Mouse (Mus musculus): Measurements from ENCODE around the gene Tek. TPM values are rescaled to one million over a fixed set of nuclear protein-coding genes. Genes with fewer than 3 reads are reported as not detected.
A peak's percentile ranks its signal among the peaks of the same experiment; 100 is the strongest.
"Not testable (repeated sequence)": the region's sequence is repeated elsewhere in the genome, so short reads cannot be mapped to it uniquely, and the experiment has no call there.

Gene Tek
- total RNA-seq (2021), result 10 to 100 TPM; 11.7 to 13.7 TPM
- long read RNA-seq, experiment 1, full-length matches to known transcripts, result 4 of 5 reads
- long read RNA-seq, experiment 1, partial matches to known transcripts, result 1 of 5 reads
- long read RNA-seq, experiment 1, other reads (novel, unspliced or antisense), result 0 of 5 reads
- long read RNA-seq, experiment 2, full-length matches to known transcripts, result 2 of 6 reads
- long read RNA-seq, experiment 2, partial matches to known transcripts, result 3 of 6 reads
- long read RNA-seq, experiment 2, other reads (novel, unspliced or antisense), result 1 of 6 reads

DNA sequence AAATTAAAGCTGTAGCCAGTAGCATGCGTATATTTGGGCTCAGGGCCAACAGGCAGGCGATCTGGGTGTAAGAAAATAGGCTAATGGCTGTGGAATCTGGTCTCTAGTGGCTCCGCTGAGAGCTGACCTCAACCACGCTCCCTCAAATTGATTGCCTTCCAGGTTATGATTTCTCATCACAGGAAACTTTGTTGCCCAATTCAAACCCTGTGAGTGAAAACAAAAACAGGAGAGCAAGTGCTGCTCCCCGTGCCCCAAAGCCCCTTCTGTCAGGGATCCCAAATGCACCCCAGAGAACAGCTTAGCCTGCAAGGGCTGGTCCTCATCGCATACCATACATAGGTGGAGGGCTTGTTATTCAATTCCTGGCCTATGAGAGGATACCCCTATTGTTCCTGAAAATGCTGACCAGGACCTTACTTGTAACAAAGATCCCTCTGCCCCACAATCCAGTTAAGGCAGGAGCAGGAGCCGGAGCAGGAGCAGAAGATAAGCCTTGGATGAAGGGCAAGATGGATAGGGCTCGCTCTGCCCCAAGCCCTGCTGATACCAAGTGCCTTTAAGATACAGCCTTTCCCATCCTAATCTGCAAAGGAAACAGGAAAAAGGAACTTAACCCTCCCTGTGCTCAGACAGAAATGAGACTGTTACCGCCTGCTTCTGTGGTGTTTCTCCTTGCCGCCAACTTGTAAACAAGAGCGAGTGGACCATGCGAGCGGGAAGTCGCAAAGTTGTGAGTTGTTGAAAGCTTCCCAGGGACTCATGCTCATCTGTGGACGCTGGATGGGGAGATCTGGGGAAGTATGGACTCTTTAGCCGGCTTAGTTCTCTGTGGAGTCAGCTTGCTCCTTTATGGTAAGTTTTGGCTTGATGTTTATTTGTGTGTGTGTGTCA, at the start of gene Tek:
Gene Tek, plus strand, starts transcription at position 452 of the 894 bp plus-strand sequence.
- intact Hi-C loops (cut with DNase I), result no loop called here

DNA sequence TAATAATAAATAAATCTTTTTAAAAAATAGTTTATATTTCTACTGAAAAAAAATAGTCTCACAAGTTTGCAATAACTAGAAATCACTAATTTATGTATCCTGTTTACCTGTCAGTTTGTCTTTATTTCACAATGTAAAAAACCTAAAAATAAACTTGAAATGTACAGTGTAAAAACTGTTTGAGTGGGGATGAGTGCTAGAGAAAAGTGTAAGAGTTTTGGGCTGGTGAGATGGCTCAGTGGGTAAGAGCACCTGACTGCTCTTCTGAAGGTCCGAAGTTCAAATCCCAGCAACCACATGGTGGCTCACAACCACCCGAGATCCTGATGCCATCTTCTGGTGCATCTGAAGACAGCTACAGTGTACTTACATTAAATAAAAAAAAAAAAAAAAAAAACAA, 49.3 kb upstream of the Tek start:
- DNase-seq; intact Hi-C loops (cut with DNase I): not testable (repeated sequence)

More for the DNA sequence above, at the start of gene Tek:
- DNase-seq, result peak; percentile 30 to 41

DNA sequence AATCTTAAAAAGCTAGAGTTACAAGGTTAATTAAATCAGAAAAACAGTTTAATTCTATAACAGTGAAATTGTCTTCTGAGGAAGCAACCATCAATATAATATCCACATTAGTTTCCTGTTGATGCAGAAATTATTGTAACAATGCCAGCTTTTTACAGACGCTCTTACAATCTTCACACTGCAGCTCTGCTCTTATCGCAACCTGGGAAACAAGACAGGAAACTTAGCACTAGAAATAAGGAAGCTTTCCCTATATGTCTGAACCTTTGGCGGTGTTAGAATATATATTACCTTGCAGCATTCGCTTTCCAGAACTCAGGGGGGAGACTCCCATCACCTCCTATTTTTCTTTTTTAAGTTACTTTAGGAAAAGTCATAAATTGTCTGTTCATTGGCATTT, 48.0 kb upstream of the Tek start:
- DNase-seq, result no peak
- intact Hi-C loops (cut with DNase I), result no loop called here

DNA sequence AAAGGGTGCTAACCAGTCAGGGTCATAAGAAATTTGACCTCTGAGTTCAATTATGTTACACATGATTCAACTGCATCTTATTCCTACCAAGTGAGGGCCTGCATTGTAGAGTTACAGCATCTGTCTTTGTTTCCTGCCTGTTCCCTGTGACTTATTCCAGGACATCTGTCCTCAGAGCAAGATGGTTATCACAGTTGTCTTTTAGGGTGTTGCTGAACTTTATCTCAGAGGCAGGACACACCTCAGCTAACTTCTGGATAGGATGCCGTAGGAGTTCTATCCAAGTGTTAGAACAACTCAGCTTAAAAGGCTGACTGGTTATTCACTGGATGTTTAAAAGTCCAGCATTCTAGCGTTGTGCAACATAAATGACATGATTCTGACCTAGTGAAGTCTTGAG, 46.9 kb upstream of the Tek start:
- intact Hi-C loops (cut with DNase I), result no loop called here

DNA sequence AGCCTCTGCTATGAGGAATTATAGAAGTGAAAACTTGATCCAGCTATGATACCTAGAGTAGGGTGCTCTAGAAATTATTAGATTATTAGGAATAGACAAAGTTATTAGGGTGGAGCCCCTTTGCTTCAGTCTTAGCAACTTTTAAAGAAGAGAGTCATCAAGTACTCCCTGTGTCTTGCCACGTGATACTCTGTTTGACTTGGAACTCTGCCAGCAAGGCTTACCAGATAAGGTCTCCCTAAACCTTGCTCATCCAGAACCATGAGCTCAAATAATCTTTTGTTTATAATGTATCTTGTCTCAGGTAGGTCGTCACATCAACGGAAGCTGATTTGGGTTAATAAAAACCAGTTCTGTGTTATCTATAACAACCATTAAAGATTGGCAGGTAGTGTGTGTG, 42.7 kb upstream of the Tek start:
- DNase-seq, result no peak
- intact Hi-C loops (cut with DNase I), result no loop called here

More for the DNA sequence above, 46.9 kb upstream of the Tek start:
- no peak for DNase-seq

DNA sequence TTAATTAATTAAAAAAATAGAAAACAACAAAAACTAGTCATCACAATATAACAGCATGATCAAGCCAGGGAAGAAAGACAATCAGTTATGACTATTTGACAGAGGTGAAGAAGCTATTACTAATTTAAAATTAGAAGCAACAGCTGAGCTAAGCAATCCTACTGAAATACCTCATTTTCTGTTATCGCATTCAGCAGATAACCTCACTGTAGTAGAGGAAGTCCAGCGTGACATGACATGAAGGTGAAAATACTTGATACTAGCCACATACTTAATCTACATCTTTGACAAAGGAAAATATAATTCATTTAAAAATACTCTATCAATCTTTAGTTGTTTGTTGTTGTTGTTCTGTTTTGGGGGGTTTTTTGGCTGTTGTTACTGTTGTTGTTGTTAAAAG, 28.1 kb upstream of the Tek start:
- intact Hi-C loops (cut with DNase I), result no loop called here
- DNase-seq, result no peak

DNA sequence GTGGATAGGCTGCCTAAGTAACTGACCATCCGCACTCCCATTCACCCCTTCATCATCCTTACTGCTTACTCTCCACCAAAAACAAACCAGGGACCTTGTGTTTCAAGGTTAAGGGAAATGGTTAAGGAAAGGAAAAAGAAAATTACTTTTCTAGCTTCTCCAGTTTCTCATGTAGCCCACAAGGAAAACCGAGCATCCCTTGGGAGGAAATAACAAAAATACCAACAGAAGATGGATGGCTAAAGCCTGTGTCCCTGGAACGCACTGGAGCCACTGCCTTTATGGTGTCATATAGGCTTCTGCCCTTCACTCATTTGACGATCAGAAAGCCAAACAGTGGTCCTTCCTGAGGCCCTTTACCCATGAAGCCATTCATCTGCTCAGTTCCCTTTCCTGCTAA, 27.7 kb upstream of the Tek start:
- intact Hi-C loops (cut with DNase I), result no loop called here
- no peak for DNase-seq

DNA sequence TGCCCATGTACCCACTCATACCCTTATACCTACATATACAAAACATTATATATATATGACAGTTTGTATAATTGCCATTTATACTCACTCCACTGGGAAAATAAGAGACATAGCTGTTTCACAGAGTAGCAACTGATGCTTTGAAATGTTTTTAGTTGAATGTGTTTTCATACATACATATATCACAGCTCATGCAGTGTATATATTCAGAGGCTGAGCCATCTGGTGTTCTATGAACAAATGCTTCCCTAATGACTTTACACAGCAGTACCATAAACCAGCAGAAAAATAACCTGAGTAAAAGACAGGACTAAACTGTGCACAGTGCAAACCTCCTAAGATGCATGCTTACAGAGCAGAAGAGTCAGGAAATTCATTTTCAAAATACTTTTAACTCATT, 25.3 kb upstream of the Tek start:
- DNase-seq, result no peak
- intact Hi-C loops (cut with DNase I), result no loop called here

DNA sequence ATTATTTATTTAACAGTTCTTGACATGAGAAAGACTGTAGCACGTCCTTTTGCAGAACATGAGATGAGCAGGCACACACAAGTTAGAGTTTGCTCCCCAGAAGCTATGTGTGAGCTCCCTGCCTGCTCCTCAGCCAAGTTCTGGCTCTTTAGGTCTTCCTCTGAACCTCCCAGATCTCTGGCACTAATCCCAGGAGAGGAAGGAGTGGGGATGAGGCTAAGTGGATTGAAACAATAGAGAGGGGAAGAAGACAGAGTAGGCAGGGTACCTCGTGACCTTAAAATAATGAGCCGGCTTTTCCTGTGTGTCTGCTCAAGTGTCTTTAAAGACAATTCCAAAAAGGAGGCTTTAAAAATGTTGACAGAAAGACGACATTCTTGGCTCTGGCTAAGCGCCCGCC, 23.9 kb upstream of the Tek start:
- intact Hi-C loops (cut with DNase I), result no loop called here
- DNase-seq, result no peak

DNA sequence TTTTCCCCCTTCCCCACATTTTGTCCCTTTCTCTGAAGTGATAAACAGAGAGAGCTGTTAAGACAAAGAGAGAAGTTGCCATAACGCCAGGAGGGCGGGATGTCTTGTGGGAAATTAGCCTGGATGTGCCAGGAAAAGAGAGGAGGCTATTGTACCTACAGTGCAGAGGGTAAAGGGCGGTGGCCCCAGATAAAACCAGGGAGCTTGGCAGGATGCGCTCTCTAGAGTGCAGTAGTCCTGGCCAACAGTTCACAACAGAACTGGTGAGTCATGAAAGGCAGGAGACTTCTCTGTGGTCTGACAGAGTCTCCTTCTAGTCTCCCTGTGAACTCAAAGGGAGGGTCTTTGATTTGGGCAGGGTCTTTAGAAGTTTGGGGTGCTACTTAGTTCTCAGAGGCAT, 13.3 kb upstream of the Tek start:
- peak in 1 of 2 experiments; percentile 6 for DNase-seq

DNA sequence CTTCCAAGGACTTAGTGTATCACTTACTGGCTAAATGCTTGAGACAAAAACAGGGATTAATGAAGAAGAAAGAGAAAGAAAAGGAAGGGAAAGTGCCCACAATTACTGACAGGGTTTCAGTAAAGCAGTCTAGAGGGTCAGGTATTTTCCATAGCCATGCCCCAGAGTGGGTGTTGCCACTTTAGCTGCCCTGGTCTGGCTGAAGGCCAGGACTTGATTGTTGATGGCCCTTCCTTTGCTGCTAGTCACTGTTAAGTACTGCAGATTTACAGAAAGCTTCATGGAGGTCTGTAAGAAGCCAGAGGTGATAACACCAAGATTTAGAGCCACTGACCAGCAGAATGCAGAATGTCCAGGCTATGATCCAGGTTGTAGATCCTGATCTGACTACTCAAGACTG, 6.4 kb upstream of the Tek start:
- intact Hi-C loops (cut with DNase I), result no loop called here
- DNase-seq, result no peak

More for the DNA sequence above, 13.3 kb upstream of the Tek start:
- intact Hi-C loops (cut with DNase I), result no loop called here

DNA sequence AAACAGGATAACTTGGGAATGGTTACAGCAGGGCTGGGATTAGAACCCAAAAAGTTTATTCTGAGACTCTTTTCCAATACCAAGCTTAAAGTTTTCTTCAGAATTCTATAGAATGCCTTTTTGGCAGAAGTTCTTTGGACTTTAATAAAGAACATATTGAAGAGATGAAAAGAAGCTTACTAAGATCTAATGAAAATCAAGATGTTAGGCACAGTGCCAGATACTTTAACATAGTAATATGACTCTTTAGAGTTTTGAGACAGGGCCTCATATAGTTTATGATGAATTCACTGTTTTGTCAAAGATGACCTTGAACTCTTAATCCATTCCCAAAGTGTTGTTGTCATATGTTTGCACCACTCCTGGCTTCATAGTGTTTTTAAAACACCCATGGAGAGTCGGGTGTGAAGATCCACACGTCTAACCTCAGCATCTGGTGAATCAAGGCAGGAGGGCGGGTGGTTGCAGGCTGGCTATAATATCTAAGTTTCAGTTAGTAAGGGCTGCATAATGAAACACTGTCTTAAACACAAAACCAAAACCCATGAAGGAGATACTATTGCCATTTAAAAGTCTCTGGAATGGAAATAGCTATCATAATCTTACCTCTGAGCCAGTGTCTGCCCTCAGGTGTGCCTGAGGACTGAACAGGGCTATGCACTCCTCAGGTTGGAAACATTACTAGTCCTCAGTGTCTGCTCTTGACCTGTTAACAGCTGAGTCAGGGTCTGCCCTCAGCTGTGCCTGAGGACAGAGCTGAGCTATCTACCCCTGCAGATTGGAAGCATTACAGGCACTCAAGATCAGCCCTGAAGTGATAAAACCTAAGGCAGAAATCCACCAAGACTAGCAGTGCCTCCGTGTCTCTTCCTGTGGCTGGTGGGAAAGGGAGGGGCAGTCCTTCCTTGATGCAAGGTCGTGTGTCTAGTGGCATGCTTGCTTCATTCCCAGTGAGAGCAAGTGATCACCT, 1.5 kb upstream of the Tek start:
- intact Hi-C loops (cut with DNase I), result no loop called here

DNA sequence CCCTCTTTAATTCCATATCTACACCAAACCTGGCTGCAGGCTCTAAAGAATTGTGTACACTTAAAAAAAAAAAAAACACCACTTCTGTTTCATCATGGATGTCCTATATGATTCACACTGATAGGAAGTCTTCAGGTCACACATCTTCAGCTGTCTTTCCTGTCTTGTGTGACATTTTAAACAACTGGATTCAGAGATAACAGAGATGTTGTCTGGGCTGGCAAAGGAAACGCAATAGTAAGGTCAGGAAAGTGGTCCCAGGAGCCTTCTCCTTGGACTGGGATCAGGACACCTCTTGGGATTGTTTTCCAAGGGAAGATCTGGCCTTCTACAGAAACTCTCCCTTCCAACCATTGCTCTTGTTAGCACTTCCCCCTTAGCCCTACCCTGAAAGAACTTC, 2.7 kb downstream of the Tek start:
- intact Hi-C loops (cut with DNase I), result no loop called here

More for the DNA sequence above, 1.5 kb upstream of the Tek start:
- DNase-seq, result no peak

DNA sequence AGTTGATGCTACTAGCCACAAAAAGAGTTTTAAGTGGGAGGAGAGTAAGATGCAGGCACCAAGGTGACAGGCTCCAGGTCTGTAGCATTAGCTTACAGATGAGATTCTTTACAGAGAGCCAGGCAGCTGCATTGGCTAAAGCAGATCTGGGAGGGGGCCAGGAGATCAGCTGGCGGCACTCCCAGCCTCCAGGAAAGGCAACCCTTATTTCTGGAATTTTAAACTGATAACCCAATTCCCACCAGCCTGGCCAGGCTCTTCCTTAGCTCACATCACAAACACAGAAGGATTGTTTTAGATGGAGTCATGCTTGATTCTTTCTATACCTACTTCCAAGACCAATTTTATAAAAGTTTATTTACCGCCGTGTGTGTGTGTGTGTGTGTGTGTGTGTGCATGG, 6.7 kb downstream of the Tek start:
- intact Hi-C loops (cut with DNase I), result no loop called here
- DNase-seq, result peak; percentile 38 to 45

More for the DNA sequence above, 2.7 kb downstream of the Tek start:
- DNase-seq, result no peak

DNA sequence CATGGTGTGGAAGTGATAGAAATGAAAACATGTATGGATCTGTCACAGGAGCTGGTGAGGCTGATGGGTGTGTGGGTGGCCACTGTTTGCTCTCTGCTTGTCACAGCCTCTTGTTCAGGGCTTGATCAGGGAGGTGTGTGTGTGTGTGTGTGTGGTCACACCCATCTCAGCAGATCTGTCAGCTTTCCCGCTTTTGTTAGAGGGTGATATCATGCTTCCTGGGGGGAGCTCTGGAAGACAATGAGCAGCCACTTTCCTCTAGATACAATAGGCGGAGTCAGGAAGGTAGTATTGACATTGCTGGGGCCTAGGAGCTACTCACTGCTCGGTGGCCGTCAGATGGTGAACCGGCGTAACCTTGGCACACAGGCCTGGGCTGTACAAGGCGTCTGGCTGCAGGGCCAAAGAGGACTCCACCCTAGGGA, 7.3 kb downstream of the Tek start:
- peak; percentile 47 to 61 for DNase-seq
- intact Hi-C loops (cut with DNase I), result no loop called here

DNA sequence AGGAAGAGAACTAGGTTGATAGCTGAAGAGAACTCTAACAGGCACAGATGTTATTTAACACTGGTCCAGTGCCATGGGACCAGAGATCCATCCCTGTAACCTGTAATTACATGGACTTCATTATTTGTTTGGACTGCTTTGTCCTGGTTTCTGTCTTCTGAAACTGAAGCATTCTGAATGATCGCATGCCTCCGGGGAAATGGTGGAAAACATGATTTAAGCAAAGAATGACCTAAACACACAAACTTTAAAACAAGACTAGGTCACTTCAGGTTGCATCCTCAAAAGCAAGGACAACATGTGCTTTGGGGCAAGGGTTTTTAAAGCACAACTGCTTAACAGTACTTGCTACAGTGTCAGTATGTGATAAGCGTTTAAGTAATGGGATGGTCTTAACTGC, 8.2 kb downstream of the Tek start:
- no peak for DNase-seq
- intact Hi-C loops (cut with DNase I), result no loop called here

DNA sequence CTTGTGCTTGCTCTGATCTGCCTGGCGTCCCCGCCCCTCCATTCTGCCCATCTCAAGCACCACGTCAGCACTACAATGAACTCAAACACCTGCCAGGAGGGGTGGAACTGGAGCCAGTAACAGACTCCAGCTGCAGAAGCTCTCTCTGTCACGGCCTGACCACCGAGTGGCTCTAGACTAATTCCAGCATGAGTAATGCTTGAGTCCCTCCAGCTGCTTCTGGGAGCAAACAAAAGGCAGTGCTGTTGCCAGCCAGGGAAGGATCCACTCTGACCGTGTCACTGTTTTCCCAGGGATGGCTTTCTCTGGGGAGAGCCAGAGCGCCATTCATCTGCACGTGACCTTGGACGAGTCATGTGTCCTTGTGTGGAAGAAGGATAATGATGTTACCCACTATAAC, 13.4 kb downstream of the Tek start:
- intact Hi-C loops (cut with DNase I), result no loop called here
- peak; percentile 30 to 33 for DNase-seq

DNA sequence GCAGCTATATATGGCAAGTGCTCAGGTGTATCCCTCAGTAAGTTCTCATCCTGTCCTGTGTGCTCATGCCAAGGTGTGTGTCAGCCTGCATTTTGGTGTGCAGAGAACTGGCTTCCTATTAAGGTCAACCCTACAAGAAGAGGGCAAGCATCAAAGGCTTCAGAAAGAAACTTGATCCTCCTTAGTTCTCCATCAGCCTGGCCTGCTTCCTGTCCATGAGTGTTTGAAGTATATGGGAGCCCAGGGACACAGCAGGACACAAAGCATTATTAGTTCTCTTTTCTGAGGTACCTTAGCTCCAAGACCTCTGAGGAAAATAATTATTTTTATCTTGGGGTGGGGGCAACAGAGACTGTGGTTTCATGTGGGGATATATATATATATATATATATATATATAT, 26.1 kb downstream of the Tek start:
- intact Hi-C loops (cut with DNase I), result no loop called here
- DNase-seq, result no peak

DNA sequence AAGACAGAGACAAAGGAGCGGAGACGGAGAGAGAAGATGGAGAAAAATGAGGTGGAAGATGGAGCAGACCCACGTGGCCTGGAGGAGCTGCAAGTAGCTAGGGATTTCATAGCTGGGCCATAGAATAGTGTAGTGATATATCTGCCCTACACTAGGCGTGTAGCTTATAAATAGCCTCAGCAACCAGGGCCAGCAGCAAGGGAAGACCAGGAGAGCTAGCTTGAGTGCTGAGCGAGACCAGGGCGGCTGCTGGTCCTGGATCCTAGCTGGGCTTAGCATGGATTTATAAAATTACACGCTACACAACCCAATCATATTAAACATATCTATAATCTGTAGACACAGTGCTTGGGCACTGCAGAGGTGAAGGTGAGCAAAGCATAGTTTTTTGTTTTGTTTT, 27.1 kb downstream of the Tek start:
- intact Hi-C loops (cut with DNase I), result no loop called here

DNA sequence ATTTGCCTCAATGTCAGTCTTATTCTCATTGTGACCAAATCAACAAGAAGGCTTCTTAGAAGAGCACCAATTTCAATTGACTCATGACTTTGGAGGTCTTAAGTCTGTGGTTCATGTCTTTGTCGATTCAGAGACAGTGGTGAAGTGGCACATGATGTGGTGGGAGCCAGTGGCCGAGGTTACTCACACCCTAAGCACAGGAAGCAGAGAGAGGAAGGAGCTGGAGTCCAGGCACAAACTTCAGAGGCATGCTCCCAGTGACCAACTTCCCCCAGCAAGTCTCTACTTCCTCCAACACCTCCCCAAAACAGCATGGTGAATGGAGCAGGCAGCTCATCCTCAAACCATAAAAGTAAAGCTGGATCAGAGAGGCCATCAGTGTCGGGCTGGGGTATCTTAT, 29.5 kb downstream of the Tek start:
- intact Hi-C loops (cut with DNase I), result no loop called here
- no peak for DNase-seq

More for the DNA sequence above, 27.1 kb downstream of the Tek start:
- DNase-seq, result no peak

DNA sequence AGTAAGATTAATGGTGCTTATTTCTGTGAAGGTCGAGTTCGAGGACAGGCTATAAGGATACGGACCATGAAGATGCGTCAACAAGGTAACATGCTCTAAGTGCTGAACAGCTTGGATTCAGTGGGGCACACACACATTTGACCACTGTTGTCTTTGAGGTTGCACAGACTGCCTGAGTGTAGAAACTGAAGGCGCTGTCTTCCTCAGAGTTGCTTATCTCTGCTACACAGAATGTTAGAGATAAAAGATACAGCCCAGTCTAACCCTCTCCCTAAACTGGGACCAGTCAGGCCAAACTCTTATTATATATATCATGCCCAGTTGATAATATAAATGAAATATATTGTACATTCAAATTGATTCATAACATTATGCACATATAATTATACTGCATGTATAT, 42.0 kb downstream of the Tek start:
- no peak for DNase-seq
- intact Hi-C loops (cut with DNase I), result no loop called here
